Mouse (Mus musculus) forebrain, postnatal 0 days (tissue): ENCODE results near the gene Mag. TPM values are rescaled to one million over a fixed set of nuclear protein-coding genes. Genes with fewer than 3 reads are reported as not detected.

ENCODE experiments used
- ATAC-seq: fragments of 200-750 bp; cut with Nextera tagmentation; 2 replicates; pipeline ENCODE4 v1.8.0; 2017; ENCODE audit warnings: mild to moderate bottlenecking, moderate library complexity
- DNase-seq: peaks from one replicate; pipeline ENCODE4 v3.0.0-alpha.2; 2015
- H3K27ac ChIP-seq: fragments of 300-500 bp; sonication (generic); 2 replicates; pipeline ENCODE4 v1.5.1; 2014; ENCODE audit warnings: low read depth, mild to moderate bottlenecking, antibody characterized with exemption, low read length, moderate library complexity, mixed read lengths
- H3K27me3 ChIP-seq: fragments of 300-500 bp; sonication (generic); 2 replicates; pipeline ENCODE4 v1.6.1; 2014; ENCODE audit warnings: mild to moderate bottlenecking, low read length, mixed read lengths; ENCODE audit not compliant: insufficient read depth
- H3K36me3 ChIP-seq: fragments of 300-500 bp; sonication (generic); 2 replicates; pipeline ENCODE4 v1.6.1; 2014; ENCODE audit warnings: mild to moderate bottlenecking, moderate library complexity; ENCODE audit not compliant: insufficient read depth
- H3K4me1 ChIP-seq: fragments of 300-500 bp; sonication (generic); 2 replicates; pipeline ENCODE4 v1.6.1; 2014; ENCODE audit warnings: antibody characterized with exemption; ENCODE audit not compliant: insufficient read depth
- H3K4me2 ChIP-seq: fragments of 300-500 bp; sonication (generic); 2 replicates; pipeline ENCODE4 v1.6.1; 2014; ENCODE audit warnings: low read depth, mild to moderate bottlenecking, moderate library complexity
- H3K4me3 ChIP-seq: fragments of 300-500 bp; sonication (generic); 2 replicates; pipeline ENCODE4 v1.5.1; 2014; ENCODE audit warnings: low read depth, low read length, mixed read lengths
- H3K9ac ChIP-seq: fragments of 300-500 bp; sonication (generic); 2 replicates; pipeline ENCODE4 v1.6.1; 2014; ENCODE audit warnings: mild to moderate bottlenecking
- H3K9me3 ChIP-seq: fragments of 300-500 bp; sonication (generic); 2 replicates; pipeline ENCODE4 v1.6.1; 2016; ENCODE audit warnings: low read length
- CTCF ChIP-seq: sonication (generic); IDR thresholded peaks from 2 replicates; pipeline ENCODE4 v1.5.1; 2016; ENCODE audit warnings: antibody characterized with exemption, control low read depth, low read depth
- WGBS: fragments of 180-500 bp; shearing (Covaris S2); extraction: QIAGEN DNeasy Blood & Tissue Kit; methylation state at CpG from one replicate; pipeline ENCODE4 v1.1.7; 2014; 5-methylcytosine and 5-hydroxymethylcytosine counted together
- polyA plus RNA-seq: library from polyadenylated mRNA; unstranded; fragments of >200 nt; fragmentation: Nextera tagmentation; extraction: Ambion mirVana; gene quantifications from 2 replicates; pipeline ENCODE4 v1.2.1, GENCODE M21; 2015
- total RNA-seq: library from RNA; depleted of rRNA; stranded (reverse); fragments of >200 nt; gene quantifications from 2 replicates; pipeline ENCODE4 v1.2.3, GENCODE M21; 2014

Gene Mag
- total and polyA plus RNA-seq, 2 experiments from 2014 or later: 2.9 to 3.6 TPM

- no peak for TF ChIP-seq CTCF
- no peaks in the 10 kb centered on the region for H3K36me3 ChIP-seq
- no peak overlapping the region for H3K27ac ChIP-seq
- H3K4me3 ChIP-seq: peak overlapping the region; percentile 26
- 2% methylated on average over 26 of the region's 26 CpGs for WGBS
- no peaks in the 10 kb centered on the region; the same call in 1 of the 2 replicates for H3K27me3 ChIP-seq
- DNase-seq (no peak), ATAC-seq (peak; percentile 27)
- peak overlapping the region; percentile 18; the same call in 1 of the 2 replicates for H3K9ac ChIP-seq
- no peaks in the 10 kb centered on the region for H3K9me3 ChIP-seq
- no peaks in the 10 kb centered on the region; the same call in 1 of the 2 replicates for H3K4me1 ChIP-seq
- peak overlapping the region; percentile 56 for H3K4me2 ChIP-seq
Measured at GRCm38 (mm10) chr7:30908277-30908991, 6.2 kb downstream of the Mag start.

GRCm38 (mm10) chr7:30904042-30904441, 10.6 kb downstream of the Mag start:
- DNase-seq: peak; percentile 27
- WGBS: 58% methylated on average over 4 of the region's 4 CpGs
- H3K36me3 ChIP-seq: no peaks in the 10 kb centered on the region
- TF ChIP-seq CTCF: peak; percentile 65
- no peak overlapping the region for H3K27ac ChIP-seq
- no peak overlapping the region for H3K4me2 ChIP-seq
- no peaks in the 10 kb centered on the region for H3K9me3 ChIP-seq
- no peak for ATAC-seq
- no peak overlapping the region for H3K4me3 ChIP-seq
- H3K27me3 ChIP-seq: no peaks in the 10 kb centered on the region; the same call in 1 of the 2 replicates
- no peak overlapping the region for H3K9ac ChIP-seq
- no peaks in the 10 kb centered on the region; the same call in 1 of the 2 replicates for H3K4me1 ChIP-seq

GRCm38 (mm10) chr7:30895217-30895616, 19.5 kb downstream of the Mag start:
- ATAC-seq (no peak), DNase-seq (no peak)
- Histone ChIP-seq H3K36me3 (no peaks in the 10 kb centered on the region), H3K9me3 (no peaks in the 10 kb centered on the region), H3K27me3 (no peaks in the 10 kb centered on the region), H3K9ac (no peak overlapping the region), H3K4me2 (no peak overlapping the region), H3K4me1 (no peaks in the 10 kb centered on the region), H3K27ac (no peak overlapping the region), H3K4me3 (no peak overlapping the region)
- TF ChIP-seq CTCF: no peak
- 94% methylated on average over 3 of the region's 3 CpGs for WGBS

- 73% methylated on average over 3 of the region's 3 CpGs for WGBS
- H3K4me2 ChIP-seq: no peak overlapping the region
- ATAC-seq (no peak), DNase-seq (no peak)
- no peaks in the 10 kb centered on the region for H3K27me3 ChIP-seq
- no peak for TF ChIP-seq CTCF
- H3K4me3 ChIP-seq: no peak overlapping the region
- no peak overlapping the region for H3K9ac ChIP-seq
- H3K9me3 ChIP-seq: no peaks in the 10 kb centered on the region
- H3K27ac ChIP-seq: no peak overlapping the region
- H3K4me1 ChIP-seq: no peaks in the 10 kb centered on the region
- no peaks in the 10 kb centered on the region for H3K36me3 ChIP-seq
Measured at GRCm38 (mm10) chr7:30892515-30892914, 22.2 kb downstream of the Mag start.

GRCm38 (mm10) chr7:30891746-30892145, 22.9 kb downstream of the Mag start:
- Histone ChIP-seq H3K4me1 (no peaks in the 10 kb centered on the region), H3K9me3 (no peaks in the 10 kb centered on the region), H3K4me2 (no peak overlapping the region), H3K36me3 (no peaks in the 10 kb centered on the region), H3K27ac (no peak overlapping the region), H3K9ac (no peak overlapping the region), H3K27me3 (no peaks in the 10 kb centered on the region), H3K4me3 (no peak overlapping the region)
- DNase-seq (no peak), ATAC-seq (no peak)
- TF ChIP-seq CTCF: no peak
- WGBS: 87% methylated on average over 9 of the region's 9 CpGs

- no peak for TF ChIP-seq CTCF
- DNase-seq (no peak), ATAC-seq (no peak)
- no peaks in the 10 kb centered on the region for H3K36me3 ChIP-seq
- H3K9me3 ChIP-seq: no peaks in the 10 kb centered on the region
- H3K27me3 ChIP-seq: no peaks in the 10 kb centered on the region
- no peak overlapping the region for H3K4me2 ChIP-seq
- WGBS: 62% methylated on average over 2 of the region's 2 CpGs
- H3K4me1 ChIP-seq: no peaks in the 10 kb centered on the region
- no peak overlapping the region for H3K27ac ChIP-seq
- no peak overlapping the region for H3K9ac ChIP-seq
- no peak overlapping the region for H3K4me3 ChIP-seq
Measured at GRCm38 (mm10) chr7:30890681-30891080, 24.0 kb downstream of the Mag start.

GRCm38 (mm10) chr7:30888786-30889185, 25.9 kb downstream of the Mag start:
- Histone ChIP-seq H3K36me3 (no peaks in the 10 kb centered on the region), H3K9ac (no peak overlapping the region), H3K4me3 (no peak overlapping the region), H3K27me3 (no peaks in the 10 kb centered on the region), H3K4me2 (no peak overlapping the region), H3K4me1 (no peaks in the 10 kb centered on the region), H3K27ac (no peak overlapping the region), H3K9me3 (no peaks in the 10 kb centered on the region)
- WGBS: 82% methylated on average over 7 of the region's 7 CpGs
- no peak for ATAC-seq
- TF ChIP-seq CTCF: no peak
- no peak for DNase-seq
